Mouse (Mus musculus) telencephalon, adult 2 months (tissue): ENCODE measurements around the gene Ubqln1.

Experiments
- DNase-seq: peaks from one replicate; pipeline ENCODE4 v3.0.0-alpha.2; 2011; ENCODE audit warnings: low read depth, low spot score

Gene Ubqln1

GRCm38 (mm10) chr13:58201343-58201742 is 14.1 kb downstream of the Ubqln1 start:
- DNase-seq: no peak

GRCm38 (mm10) chr13:58197981-58198640 is 17.3 kb downstream of the Ubqln1 start:
- DNase-seq: no peak

- DNase-seq: no peak
Measured at GRCm38 (mm10) chr13:58197211-58197610, 18.2 kb downstream of the Ubqln1 start.

GRCm38 (mm10) chr13:58194908-58195307 is 20.5 kb downstream of the Ubqln1 start:
- no peak for DNase-seq

GRCm38 (mm10) chr13:58193221-58193620 is 22.2 kb downstream of the Ubqln1 start:
- DNase-seq: no peak

GRCm38 (mm10) chr13:58192146-58192545 is 23.3 kb downstream of the Ubqln1 start:
- peak; percentile 56 for DNase-seq

- DNase-seq: no peak
Measured at GRCm38 (mm10) chr13:58191516-58191915, 23.9 kb downstream of the Ubqln1 start.

- DNase-seq: peak; percentile 51
Measured at GRCm38 (mm10) chr13:58189473-58189872, 26.0 kb downstream of the Ubqln1 start.

- peak; percentile 68 for DNase-seq
Measured at GRCm38 (mm10) chr13:58188412-58188811, 27.0 kb downstream of the Ubqln1 start.

- no peak for DNase-seq
Measured at GRCm38 (mm10) chr13:58187751-58188150, 27.7 kb downstream of the Ubqln1 start.

GRCm38 (mm10) chr13:58186281-58186680 is 29.2 kb downstream of the Ubqln1 start:
- peak; percentile 27 for DNase-seq

GRCm38 (mm10) chr13:58184111-58184510 is 31.3 kb downstream of the Ubqln1 start:
- DNase-seq: no peak

- DNase-seq: no peak
Measured at GRCm38 (mm10) chr13:58181607-58182551, 33.6 kb downstream of the Ubqln1 start.

GRCm38 (mm10) chr13:58177511-58178208 is 37.8 kb downstream of the Ubqln1 start:
- DNase-seq: no peak

GRCm38 (mm10) chr13:58176105-58176504 is 39.3 kb downstream of the Ubqln1 start:
- no peak for DNase-seq

- no peak for DNase-seq
Measured at GRCm38 (mm10) chr13:58168119-58168518, 47.3 kb downstream of the Ubqln1 start.

GRCm38 (mm10) chr13:58163343-58163742 is 52.1 kb downstream of the Ubqln1 start:
- no peak for DNase-seq

- DNase-seq: no peak
Measured at GRCm38 (mm10) chr13:58160761-58161160, 54.7 kb downstream of the Ubqln1 start.

GRCm38 (mm10) chr13:58158099-58158912 is 57.1 kb downstream of the Ubqln1 start:
- peak; percentile 70 for DNase-seq

GRCm38 (mm10) chr13:58157447-58158098 is 57.9 kb downstream of the Ubqln1 start, which contains the start of gene Idnk:
TSS of gene Idnk (plus strand) at chr13:58157649.
- DNase-seq: peak; percentile 56

GRCm38 (mm10) chr13:58157036-58157435 is 58.4 kb downstream of the Ubqln1 start:
- DNase-seq: no peak
